Mouse (Mus musculus) cerebellum, postnatal 25 days (tissue): ENCODE data around the gene Lama4.
A peak's percentile ranks its signal among the peaks of the same experiment; 100 is the strongest.

Source experiments
- DNase-seq, 2 experiments: peaks; one replicate each; pipeline ENCODE4 v3.0.0; 2021; ENCODE audit warnings: mixed read lengths in 2 of 2

Gene Lama4

DNA sequence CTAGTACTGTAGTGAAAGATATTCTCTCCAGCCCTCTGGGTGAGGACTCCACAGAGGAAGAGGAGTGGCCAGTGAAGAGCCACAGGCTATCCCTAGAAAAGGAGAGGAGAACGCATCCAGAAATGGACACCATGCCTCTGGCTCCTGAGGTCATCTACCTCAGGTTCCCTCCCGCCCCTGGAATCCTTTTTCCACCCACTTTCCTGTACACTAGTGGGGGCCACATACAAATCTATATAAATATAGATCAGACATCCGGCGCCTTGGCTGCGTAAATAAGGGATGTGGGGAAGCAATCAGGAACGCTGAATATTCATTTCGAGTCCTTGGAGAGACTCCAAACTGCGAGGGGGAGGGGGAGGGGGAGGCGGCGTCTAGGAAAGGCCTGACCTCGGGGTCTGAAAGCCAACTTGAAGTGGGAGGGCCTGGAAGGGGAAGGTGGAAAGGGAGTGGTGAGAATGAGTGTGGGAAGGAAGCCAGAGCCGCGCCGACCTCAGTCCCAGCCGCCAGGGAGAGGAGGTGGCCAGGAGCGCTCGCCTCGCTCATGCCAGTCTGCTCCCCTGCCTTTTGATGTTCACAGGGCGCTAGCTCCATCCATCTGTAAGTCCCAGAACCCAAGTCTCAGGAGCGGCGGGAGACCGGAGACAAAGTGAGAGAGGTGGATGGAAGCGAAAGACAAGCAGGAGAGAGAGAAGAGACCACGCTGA lies at the start of gene Lama4:
Lama4 (plus strand) TSS at position 441 of the 707 bp plus-strand sequence.
- DNase-seq, result peak; percentile 43 to 53

DNA sequence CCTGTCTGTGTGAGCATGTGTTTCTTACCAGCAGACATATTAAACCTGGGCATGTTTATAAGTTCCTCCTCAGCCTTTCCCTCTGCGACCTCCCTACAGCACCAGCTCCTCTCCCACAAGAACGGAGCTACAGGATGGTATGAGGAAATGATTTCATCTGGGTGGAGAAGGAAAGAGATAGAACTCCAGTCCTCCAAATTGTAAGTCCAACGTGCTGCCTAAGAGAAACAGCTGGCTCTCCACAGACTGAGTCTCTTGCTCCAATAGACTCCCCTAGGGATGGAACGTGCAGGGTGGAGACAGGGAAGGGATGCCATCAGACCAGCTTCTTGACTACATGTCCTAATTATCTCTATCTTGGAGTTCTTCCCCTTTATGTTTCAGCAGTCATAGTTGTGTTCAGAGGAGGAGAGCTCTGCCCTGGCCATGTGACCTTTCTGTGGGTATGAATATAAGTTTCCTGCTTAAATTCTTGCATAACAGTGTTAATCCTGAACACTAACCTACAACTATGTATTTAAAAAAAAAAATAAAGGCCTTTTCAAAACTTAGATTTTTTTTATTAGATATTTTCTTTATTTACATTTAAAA lies 49.2 kb upstream of the Lama4 start:
- DNase-seq, result no peak

DNA sequence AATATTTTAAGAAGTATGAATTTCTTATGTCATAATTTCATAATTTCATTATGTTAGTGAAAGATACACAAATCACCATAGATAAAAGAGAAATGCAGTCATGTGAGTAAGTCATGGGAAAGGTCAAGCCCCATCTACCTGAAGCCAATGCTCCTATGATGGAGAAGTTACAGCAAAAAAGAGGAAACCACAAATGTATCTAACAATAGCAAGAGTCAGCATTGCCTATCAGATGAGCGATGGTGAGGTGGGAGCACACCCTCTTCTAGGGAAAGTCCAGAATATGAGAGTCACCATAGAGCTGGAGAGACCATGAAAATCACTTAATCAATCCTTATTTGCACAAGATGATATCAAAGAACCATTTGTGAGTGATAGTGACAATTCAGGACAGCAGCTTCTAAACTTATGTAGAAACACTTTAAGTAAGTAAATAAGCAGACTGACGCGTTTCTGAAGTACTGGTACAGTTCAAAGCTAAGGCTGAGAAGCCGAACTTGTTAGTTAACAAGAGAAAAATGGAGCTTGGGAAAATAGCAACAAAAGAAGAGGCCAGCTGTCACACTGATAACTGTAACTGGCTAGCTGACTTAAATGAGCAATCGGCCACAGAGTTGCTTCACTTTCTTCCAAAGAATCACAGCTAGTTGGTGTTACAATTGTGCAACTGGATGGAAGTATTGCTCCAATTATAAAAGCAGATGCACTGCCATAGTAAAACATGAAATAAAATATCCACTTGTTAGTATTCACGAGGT lies 36.2 kb upstream of the Lama4 start:
- DNase-seq, result no peak

GRCm38 (mm10) chr10:38944701-38945100 lies 20.6 kb upstream of the Lama4 start:
- no peak for DNase-seq

DNA sequence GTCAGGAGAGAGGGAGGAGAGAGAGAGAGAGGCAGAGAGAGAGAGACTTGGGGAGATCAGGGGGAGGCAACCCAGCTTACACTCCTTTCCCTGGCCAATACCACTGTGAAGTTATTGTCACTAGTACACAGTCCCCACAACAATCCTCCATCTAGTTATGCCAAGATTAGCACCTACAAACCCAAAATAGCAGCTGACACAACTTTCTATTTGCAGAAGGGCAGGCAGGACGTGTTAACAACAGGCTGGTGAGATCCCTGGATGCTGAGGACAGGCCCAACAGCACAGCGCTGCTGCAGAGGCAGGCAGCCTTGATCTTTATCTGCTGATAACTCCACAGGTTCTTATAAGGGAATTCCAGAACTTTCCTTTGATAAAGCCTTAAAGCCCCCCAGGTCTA lies 3.4 kb upstream of the Lama4 start:
- DNase-seq, result no peak

DNA sequence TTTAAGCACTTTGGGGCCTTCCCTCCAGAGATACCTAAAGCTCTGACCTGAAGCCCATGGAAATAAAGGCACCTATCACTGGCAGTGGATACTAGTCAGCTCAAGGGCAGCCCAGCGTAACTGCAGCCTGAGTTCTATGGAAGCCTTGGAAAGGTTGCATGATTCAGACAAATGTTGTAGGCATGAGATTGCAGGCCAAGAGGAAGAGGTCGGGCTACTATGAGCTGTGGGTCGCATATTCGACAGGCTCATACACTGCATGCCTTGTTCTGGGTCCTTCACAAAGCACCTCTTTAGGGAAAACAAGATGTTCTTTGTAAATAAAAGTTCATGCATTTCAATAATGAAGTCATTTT lies 618 bp upstream of the Lama4 start:
- DNase-seq, result no peak

GRCm38 (mm10) chr10:38965857-38966256 lies 542 bp downstream of the Lama4 start:
- peak; percentile 8 to 16 for DNase-seq

- DNase-seq, result no peak
Measured at GRCm38 (mm10) chr10:38966646-38967045, 1.3 kb downstream of the Lama4 start.

DNA sequence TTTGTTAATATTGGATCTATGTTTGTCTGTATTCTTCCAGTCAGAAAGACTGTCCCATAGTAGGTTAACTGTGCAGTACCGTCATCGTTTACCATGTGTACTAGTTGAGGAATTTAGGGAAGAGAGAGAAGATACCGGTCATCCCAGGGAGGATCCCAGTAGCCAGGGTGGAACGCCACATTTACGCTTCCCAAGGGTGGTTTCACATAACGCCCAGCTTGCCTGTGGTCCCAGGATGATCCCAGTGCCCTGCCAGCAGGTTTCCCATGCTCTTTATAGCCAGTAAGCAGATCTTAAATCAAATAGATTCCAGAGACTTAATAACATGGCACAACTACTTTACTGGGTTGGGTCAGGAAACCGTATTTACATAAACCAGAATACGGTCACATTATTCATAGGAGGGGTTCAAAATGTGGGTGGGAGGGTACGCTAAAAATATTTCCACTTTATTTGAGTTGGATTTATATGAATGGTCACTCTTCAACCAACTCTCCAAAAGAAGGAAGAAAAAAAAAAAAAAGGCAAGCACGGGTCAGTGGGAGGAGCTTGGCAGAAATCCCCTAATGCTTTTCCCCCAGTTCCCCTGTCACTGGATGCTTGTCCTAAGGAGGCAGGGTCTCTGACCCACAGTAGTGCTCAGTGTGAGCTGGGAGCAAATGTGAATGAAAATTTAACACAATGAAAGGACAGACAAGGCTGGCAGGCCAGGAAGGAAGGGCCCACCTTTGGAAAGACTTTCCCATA lies 3.2 kb downstream of the Lama4 start:
- DNase-seq, result no peak

GRCm38 (mm10) chr10:38969543-38969942 lies 4.2 kb downstream of the Lama4 start:
- no peak for DNase-seq

DNA sequence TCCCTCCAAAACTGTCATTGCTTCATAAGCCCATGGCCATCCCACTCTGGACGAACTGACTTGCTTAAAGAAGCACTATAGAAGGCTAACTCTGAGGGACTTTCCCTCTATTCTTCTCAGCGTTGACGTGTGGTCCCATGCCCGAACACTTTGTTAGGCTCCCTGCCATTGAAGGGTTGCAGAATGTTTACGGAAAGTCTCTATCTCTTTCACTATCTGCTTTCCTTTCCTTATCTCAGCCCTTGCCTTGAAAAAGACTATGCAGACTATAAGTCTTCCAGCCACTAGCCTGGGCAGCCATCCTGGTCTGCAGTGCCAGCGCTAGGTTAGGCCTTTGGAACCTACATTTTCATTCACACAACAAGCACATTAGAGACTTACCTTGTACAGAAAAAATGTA lies 4.7 kb downstream of the Lama4 start:
- no peak for DNase-seq

DNA sequence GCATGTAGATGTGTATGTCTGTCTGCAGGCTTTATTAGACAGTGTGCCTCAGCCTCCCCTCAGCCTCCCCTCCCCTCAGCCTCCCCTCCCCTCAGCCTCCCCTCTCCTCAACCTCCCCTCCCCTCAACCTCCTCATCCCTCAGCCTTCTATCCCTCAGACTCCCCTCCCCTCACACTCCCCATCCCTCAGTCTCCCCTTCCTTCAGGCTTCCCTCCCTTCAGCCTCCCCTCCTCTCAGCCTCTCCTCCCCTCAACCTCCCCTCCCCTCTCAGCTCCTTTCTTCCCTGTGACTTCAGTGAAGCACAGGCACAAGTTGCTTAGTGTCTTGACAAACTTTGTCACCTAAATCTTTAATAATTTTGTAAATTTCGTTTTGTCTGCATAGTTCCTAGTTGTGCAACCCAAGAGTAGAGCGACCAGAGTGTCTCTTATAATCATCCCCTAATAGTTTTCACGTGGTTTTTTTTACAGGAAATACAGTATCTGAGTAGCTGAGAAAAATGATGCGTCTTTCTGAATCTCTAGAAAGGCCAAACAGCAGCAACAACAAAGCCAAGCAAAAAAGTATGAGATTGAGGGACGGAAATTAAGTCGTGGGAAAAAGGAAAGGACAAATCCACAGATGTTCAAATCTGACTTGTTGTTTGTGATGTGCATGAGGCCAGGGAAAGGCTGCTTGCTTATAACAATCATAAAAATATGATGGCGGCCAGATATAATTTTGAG lies 7.1 kb downstream of the Lama4 start:
- DNase-seq, result no peak

GRCm38 (mm10) chr10:38973016-38973415 lies 7.7 kb downstream of the Lama4 start:
- DNase-seq, result no peak

DNA sequence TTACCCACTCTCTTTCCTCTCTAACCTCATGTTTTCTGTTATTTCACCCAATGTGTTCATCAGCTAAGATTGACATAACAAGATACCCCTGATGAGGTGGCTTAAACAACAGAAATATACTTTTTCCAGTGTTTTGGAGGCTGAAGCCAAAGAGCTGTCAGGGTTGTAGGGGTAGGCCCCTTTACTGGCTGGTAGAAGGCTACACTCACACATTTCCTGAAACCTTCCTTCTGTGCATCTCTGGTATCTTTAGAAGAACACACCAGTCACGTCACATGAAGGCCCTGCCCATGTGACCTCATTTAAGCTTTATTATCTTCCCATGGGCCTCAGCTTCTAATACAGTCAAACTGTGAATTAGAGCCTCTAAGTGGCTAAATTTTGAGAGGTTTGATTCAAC lies 12.9 kb downstream of the Lama4 start:
- no peak for DNase-seq

DNA sequence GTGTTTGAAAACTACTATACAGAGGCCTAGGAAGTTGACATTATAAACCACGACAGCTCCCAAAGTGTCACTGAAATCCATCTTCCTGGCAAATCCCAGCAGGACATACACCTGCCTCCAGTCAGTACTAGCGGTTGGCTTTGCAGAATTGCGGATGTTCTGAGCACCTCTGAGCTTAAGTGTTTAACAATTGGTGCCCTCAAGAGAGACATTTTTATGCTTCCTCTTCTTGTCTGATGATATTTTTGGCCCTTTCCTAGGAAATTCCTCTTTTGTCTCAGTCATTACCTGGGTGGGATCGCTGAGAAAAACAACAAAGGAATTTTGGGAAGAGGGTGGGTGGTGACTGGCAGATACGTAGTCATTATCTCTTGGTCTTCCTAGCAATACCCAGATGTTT lies 14.4 kb downstream of the Lama4 start:
- no peak for DNase-seq

DNA sequence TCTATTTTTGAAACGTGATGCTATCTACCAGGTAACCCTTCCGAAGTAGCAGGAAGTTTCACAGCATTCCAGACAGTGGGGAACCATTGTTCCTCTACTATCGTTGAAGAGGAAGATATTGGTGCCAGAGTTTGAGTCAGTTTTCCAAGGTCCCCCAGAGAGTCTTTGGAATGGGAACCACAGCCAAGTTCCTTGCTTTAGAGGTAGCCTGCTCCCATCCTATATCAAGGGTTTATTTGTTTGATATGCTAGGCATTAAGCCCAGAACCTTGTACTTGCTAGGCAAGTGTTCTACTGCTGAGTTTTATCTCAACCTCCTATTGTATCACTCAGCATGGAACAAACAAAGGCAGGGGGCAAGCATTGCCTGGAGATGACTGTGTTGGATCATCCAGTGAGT lies 15.7 kb downstream of the Lama4 start:
- no peak for DNase-seq

DNA sequence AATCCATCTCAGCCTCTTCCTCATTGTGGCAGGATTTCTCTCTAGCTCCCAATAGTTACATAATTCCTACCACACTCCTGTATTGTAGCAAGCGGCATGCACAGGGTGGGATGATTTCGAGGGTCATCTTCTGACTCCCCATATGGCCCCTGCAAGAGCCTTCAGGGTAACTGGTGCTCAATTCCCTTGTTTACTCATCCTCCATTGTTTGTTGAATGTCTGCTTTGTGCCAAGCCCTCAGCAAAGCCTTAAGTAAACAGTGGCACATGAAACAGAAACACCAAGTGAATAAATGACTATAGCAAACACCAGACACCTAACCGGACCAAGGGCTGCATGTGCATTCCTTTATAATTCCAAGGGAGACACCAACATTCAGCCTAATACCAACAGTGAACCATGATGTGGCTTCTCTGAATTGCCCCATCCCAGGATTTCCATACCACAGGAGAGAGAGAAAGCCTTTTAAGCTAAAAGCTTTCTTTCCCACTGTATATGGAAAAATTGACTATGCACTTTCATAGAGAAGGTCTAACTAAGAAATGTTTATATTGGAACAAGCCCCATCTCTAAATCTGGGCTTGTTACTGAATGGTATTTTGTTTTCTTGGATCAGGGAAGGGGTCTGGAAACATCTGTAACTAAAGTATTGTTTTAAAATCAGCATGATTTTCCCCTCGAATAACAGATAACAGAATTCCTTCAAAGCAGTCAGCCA lies 19.2 kb downstream of the Lama4 start:
- no peak for DNase-seq

GRCm38 (mm10) chr10:38986053-38986452 lies 20.7 kb downstream of the Lama4 start:
- no peak for DNase-seq

DNA sequence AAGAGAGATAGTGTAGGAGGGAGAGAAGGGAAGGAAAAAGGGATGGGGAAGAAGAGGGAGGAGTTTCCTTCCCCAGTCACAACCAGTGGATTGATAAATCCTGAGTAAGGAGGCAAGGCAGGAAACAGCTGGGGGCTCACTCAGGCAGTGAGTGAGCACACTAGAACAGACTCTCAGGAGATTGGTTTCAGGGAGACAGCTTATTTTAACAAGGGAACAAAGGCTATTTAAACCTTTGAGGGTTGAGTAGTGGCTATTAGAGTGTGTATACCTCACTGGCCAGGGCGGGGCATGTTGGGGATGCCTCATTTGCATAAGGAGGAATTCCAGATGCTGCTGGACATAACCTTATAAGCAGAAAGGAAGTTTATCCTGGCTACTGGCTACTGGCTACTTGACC lies 27.5 kb downstream of the Lama4 start:
- DNase-seq, result no peak

- DNase-seq, result no peak
Measured at GRCm38 (mm10) chr10:38993632-38994424, 28.5 kb downstream of the Lama4 start.
